Mouse (Mus musculus) urinary bladder, postnatal 10 days (tissue): ENCODE data around the gene Hoxc10.

ENCODE experiments used
- DNase-seq: peaks from one replicate; pipeline ENCODE4 v3.0.0; 2022; ENCODE audit warnings: low spot score

Gene Hoxc10

GRCm38 (mm10) chr15:102990461-102991397 is 24.1 kb downstream of the Hoxc10 start, which contains the start of gene Hoxc8:
Gene Hoxc8 (plus strand): TSS chr15:102990607.
- DNase-seq, result no peak

- no peak for DNase-seq
These were observed 25.2 kb downstream of the Hoxc10 start for GRCm38 (mm10) chr15:102991782-102992181.

DNA sequence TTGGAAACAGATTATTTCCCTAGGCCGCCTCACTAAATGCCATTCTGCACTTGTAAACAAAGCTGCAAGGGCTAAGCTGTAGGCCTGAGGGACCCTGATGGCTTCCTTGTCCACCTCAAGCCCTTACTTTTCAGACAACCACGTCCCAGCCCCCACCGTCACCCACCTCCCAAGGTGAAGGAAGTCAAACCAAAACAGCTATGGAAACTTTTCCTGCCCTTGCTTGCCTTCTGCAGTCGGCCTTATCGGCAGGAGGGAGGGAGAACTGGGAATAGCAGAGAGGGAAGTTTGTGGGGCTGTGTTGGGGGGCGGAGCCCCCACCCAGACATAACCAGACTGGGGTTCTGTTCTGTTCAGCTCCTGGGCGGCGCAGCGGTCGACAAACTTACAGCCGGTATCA is 25.6 kb downstream of the Hoxc10 start:
- no peak for DNase-seq

GRCm38 (mm10) chr15:102992863-102993262 is 26.3 kb downstream of the Hoxc10 start:
- no peak for DNase-seq

DNA sequence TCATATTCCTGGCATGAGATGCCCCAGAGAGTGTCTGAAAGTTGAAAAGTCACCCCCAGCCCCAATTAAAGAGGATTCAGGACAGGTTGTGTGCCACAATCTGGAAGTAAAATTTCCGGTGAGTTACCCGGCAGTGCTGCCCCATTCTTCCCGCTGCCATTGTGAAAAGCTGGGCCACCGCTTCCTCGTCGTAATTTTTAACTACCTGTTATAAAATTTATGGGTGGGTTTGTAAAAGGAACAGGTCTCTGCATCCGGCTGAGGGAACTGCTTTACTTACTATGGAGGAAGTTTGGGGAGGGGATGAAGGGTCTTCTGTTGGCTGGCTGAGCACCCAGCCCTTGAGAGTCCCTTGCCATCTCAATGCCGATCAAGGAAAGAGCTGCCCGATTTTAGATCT is 30.0 kb downstream of the Hoxc10 start:
- no peak for DNase-seq

DNA sequence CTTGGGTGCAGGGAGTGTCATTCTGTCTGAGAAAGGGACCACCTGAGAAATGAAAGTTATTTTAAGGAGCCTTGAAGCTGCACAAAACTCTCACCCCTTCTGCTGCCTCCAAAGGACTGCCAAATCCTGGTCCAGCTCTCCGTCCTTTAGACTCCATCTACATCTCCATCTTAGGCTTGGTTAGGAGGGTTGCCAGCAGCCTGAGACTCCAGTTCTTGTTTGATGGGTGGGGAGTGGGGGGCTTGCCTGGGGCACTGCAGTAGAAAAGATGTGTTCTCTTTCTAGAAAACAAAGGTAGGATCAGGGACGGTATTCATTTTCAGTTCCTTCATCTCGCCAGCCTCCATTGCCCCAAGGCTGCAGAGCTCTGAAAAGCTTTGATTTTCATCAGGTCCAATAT is 30.8 kb downstream of the Hoxc10 start:
- no peak for DNase-seq

- DNase-seq, result no peak
These were observed 31.4 kb downstream of the Hoxc10 start, which contains the start of gene Hoxc6 for GRCm38 (mm10) chr15:102997939-102998355. Gene Hoxc6 (plus strand): TSS chr15:102998257.

DNA sequence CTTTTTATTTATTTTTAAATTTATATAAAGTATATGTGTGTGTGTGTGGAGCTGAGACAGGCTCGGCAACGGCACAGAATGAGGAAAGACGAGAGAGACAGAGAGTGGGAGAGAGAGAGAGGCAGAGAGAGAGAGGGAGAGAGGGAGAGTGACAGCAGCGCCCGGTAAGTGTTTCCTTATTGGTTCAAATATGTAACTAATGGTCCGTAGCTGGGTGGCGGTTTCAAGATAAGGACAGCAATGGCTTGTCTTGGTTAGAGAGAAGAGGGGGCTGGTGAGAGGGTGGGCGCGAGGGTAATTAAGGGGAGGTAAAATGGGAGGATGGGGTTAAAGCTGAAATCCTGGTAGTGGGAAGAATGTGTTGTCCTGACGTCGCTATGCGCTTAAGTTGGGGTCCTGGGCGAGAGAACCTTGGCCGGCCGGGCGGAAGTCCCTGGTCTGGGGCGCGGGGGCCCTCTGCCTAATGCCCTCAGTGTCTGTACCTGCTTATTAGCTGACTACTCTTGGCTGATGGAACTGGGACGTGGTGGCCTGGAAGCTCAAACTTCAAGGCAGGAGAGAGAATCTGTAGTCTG is 32.1 kb downstream of the Hoxc10 start:
- DNase-seq, result no peak

- DNase-seq, result no peak
These were observed 32.7 kb downstream of the Hoxc10 start for GRCm38 (mm10) chr15:102999183-102999831.

DNA sequence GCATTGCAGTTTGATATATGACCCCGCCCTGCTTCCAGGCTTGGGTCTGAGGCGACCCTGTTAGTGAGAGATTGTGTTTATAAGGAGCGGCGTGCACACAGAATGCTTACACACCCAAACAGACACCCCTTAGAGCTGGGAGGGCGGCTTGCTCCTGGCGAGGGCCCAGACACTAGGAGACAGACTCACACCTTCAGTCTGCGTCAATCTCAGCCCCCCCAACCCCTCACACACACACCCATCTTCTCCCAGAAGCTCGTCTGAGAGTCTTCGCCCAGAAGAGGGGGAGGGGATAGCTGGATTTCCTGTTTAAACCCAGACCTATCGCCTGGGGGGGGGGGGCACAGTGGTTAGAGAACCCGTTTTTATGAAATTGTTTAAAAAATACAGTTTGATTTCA is 33.4 kb downstream of the Hoxc10 start:
- DNase-seq, result no peak

- DNase-seq, result no peak
These were observed 33.9 kb downstream of the Hoxc10 start for GRCm38 (mm10) chr15:103000501-103000901.

DNA sequence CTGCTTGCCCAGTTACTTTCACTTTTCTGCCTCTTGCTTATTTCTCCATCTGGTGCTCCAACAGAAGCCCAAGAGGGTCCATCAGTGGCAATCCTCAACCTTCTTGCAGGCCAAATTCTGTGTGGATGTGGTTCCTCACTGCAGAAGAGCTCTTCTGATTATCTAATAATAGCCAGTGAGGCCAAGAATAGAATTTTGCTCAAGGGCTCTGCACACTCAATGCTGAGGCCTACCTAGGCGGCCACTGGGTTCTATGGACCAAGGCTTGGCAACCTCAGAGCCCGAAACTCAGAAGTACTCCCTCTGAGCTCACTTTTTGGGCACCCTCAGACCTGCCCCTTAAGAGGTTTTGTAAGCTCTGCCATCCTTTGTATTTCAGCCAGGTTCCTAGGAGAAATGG is 34.8 kb downstream of the Hoxc10 start:
- no peak for DNase-seq

DNA sequence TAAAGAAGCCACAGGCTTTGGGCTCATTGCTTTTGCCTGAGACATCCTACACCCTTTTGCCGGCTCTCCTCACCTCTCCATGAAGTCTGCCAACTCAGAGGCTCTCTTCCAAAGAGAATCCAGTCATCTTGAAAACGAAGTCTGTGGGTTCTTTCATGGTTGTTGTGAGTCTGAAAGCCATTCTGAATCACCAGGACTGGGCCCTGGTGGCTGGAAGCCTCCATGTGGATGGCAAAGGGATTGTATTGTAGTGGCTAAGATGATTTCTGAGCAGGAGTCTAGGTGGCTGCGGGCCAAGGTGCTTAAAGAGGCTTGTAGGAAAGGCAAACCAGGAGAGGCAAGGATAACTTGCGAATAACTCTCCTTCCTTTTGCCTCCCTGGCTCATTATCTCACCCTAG is 35.6 kb downstream of the Hoxc10 start:
- no peak for DNase-seq

- DNase-seq, result no peak
These were observed 36.3 kb downstream of the Hoxc10 start for GRCm38 (mm10) chr15:103002821-103003448.

DNA sequence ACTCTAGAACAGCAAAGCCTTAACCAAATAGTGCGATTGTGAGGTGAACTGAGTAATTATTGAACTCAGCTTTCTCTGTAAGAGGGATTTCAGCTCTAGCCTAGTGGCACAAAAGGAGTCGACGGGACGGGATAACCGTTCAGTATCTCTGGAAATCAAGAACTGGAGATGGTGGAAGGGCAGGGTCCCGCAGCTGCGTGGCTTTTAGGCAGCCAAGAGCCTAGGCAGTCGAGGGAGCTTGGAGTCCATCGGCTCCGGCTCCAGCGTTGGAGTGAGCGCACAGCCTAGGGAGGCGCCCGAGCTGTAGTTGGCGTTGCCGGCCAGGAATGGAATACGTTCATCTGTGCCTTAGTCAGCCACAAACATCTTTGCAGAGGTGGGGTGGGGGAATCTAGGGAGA is 38.7 kb downstream of the Hoxc10 start:
- no peak for DNase-seq

- DNase-seq, result no peak
These were observed 39.2 kb downstream of the Hoxc10 start for GRCm38 (mm10) chr15:103005797-103006196.

DNA sequence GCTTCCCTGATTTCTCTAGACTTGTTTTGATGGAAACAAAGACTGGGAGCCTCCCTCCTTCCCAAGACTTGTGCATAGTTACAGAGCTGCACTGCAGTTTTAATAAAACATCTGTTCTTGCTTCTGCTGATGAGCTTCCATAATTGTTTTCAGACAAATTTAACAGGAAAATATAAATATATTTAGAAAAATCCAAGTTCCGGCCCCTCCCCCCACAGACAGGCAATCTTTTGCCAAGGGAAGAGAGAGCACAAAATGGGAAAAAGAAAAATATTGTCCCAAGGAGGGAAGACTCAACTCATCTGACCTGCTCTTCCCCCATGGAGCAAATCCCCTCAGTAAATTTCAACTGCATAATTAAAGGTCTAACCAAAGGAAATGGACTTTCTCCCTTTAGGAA is 39.7 kb downstream of the Hoxc10 start:
- no peak for DNase-seq

DNA sequence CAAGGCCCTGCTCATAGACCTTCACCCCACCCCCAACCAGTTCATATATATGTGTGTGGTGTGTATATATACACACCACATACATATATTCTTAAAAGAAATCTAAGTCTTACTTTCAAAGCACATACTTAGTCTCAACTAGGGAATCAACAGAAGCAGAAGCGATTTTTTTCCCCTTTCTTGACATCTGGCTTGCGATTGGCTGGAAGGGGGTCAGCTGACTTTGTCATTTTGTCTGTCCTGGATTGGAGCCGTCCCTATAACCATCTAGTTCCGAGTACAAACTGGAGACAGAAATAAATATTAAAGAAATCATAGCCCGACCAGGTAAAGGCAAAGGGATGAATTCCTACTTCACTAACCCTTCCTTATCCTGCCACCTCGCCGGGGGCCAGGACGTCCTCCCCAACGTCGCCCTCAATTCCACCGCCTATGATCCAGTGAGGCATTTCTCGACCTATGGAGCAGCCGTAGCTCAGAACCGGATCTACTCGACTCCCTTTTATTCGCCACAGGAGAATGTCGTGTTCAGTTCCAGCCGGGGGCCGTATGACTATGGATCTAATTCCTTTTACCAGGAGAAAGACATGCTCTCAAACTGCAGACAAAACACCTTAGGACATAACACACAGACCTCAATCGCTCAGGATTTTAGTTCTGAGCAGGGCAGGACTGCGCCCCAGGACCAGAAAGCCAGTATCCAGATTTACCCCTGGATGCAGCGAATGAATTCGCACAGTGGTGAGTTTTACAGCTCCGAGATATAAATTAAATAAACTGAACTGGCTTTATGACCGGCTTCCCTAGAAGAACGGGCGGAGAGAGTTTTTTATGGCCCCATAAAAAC is 42.9 kb downstream of the Hoxc10 start:
- DNase-seq, result no peak

DNA sequence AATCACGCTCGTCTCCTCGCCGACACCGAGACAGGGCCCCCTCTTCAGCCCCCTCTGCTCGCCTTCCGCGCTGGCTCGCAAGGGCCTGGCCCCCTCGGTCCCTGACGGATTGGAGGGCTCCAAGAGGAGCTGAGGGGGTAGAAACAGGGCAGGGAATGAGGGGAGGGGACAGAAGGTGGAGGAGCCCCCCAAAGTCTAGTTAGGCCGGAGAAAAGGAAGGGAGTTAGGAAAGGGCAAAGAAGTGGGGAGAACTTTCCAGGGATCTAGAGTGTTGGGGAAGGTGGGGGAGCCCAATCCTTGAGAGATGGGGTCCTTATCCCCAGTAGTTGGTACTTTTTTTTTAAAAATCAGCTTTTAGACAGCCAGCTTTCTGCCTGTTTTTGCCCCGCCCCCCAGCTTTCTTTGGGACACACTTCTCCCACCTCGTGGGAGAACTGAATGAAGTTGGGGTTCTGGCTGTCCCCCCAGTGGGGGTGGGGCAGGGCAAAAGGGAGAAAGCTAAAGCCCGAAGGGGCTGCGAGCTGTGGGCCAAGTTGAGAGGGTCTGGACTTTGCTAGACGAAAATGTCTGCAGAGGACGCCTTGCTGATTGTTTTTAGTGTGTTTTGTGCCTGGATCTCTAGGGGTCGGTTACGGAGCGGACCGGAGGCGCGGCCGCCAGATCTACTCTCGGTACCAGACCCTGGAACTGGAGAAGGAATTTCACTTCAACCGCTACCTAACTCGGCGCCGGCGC is 43.7 kb downstream of the Hoxc10 start:
- DNase-seq, result no peak

DNA sequence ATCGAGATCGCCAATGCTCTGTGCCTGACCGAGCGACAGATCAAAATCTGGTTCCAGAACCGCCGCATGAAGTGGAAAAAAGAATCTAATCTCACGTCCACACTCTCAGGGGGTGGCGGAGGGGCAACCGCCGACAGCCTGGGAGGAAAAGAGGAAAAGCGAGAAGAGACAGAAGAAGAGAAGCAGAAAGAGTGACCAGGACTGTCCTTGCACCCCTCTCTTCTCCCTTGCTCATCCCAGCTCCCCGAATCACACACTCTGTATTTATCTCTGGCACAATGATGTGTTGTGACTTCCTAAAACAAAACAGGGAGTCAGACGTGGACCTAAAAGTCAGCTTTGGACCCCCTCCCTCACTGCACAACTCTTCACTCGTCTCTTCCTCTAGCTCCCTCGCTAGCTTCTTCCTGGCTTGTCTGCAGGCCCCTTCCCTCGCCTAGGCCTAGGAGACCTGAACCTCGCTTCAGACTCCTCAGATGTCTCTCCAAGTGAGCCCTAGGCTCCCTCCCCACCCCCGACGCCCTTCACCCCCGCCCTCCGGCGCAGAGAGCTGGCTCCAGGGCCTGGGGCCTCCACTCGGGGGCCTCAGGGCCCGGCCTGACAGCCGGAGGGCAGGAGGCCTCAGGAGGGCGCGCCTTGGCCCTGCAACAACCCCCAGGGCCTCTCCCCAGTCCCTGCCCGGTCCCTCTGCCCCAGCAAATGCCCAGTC is 44.4 kb downstream of the Hoxc10 start:
- DNase-seq, result no peak
